Mouse (Mus musculus) heart, postnatal 10 days (tissue): Measurements from ENCODE around the gene Gm20604. TPM values are rescaled to one million over a fixed set of nuclear protein-coding genes. Genes with fewer than 3 reads are reported as not detected.

Source experiments
- DNase-seq, 2 experiments: peaks; one replicate each; pipeline ENCODE4 v3.0.0; 2021
- intact Hi-C: fragments of 180-260 bp; cut with DNase I; formaldehyde crosslinking; loops from one replicate; pipeline ENCODE4 v1.15.1; 2025
- total RNA-seq, 2 experiments: library from RNA; stranded (reverse); gene quantifications; 2 replicates each; pipeline ENCODE4 v1.2.3; 2021

Gm20604 gene
- total RNA-seq, 2 experiments from 2014 or later, result 5.0 to 5.4 TPM

DNA sequence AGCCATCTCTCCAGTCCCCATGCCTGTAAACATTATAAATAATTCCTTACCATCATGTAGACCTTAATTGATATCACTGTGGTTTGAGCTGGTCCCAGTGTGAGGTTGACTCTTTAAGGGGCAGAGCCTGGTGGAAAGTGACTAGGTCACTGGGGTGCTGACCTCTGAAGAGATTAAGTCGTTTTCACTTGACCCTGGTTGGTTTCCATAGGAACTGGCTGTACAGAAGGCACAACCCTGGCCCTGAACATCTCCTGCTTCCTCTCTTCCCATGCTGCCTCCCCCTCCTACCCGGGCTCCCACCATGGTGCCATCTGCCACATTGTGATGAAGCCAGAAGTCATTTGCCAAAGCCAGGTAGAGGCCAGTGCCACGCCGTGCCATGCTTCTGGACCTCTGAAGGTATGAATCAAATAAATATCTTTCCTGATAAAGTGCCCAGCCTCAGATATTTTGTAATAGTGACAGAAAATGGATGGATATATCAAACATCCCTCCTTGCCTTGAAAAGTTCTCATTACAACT, 47.6 kb downstream of the Gm20604 start:
- DNase-seq, result no peak
- intact Hi-C loops, result no loop called here

DNA sequence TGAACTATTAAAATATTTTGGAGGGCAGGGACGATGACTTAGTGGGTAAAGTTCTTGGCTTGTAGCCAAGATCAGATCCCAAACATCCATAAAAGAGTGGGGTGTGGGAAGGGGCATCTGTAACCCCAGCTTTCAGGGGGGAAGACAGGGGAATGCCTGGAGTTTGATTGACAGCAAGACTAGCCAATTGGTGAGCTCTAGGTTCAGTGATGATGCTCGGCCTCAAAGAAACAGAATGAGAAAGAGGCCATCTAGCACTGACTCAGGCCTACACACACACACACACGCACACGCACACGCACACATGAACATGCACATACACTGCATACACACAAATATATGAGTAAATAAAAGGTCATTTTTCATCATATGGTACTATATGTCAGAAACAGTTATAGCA, 48.6 kb downstream of the Gm20604 start:
- DNase-seq, result no peak
- intact Hi-C loops, result loop anchor here (5.0 kb wide), 2 partner anchors 188 to 213 kb away; no protein-coding TSS in a partner anchor

DNA sequence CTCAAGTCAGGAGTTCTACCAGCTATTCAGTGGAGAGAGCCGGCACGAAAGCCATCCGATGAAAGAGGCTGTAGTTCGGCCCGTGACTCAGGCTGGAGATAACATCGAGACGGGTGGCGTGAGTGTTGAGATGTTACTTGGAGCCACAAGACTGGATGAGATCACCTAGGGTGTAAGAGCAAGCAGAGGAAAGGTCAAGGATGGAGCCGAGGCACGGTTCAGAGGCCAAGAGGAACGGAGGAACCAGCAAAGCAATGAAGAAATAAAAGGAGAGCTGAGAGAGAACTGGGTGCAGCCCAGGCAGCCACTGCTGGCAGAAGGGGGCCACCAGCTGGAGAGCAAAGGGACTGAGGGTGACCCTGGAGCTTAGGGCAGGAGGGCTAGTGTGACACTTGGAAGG, 50.3 kb downstream of the Gm20604 start:
- intact Hi-C loops, result loop anchor here (1.0 to 5.0 kb wide), 3 partner anchors 129 to 211 kb away; no protein-coding TSS in a partner anchor
- DNase-seq, result peak; percentile 55 to 58

DNA sequence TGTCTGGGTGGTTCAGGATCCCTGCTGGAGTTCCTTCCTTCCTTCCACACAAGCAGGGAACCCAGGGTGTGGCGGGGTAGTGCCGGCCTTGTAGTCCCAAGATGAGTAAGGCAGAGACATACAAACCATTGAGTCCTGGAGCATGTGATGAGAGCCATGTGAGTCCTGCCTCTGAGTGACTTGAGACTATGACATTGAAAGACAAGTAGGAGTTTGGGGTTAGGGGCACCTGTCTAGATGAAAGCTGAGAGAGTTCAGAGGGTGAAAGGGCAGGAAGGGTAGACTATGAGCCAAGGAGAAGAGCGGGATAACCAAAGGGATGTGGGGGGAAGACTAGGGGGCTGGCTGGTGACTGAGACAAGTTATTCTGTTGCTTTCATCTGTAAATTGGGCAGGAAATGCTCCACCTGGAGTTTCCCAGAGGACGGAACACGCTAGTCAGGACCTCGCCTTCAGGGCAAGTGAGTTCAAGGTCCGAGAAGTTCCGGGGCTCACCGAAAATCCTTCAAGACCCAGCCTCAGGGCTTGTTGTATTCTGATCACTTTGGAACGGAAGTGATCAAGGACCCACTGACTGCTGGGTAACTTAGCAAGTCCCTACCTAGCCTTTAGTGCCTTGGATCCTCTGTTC, 51.5 kb downstream of the Gm20604 start:
- intact Hi-C loops, result loop anchor here (5.0 kb wide), 2 partner anchors 185 to 210 kb away; no protein-coding TSS in a partner anchor
- no peak for DNase-seq

DNA sequence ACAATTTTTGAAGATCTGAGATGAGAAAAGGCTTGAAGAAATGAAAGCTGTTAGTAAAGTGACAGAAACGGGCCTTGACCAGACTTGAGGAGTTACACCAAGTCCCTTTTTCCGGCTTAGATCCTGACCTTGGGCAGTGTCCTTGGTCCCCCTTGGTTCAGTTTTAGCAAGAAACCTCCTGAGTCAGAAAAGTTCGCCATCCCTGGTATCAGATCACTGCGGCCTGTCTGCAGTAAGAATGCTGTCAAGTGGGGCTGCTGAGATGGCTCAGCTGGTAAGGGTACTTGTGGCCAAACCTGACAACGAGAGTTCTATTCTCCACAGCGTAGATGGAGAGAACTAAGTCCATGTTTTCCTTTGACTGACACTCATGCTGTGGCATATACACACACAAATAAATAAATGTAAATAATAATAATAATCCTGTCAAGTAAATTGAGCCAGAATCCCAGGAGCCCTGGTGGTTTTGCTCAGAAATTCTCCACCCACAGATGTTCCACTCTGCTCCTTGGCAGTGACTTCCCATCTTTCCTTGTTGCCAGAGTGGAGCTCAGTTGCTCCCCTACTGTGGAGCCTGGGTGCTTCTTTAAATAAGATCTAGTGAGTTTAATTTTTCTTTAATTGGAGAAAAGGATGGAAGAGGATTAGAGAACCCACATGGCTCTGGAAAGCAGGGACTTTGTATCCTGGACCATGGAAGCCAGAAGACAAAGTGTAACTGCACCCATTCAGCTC, 52.4 kb downstream of the Gm20604 start:
- no peak for DNase-seq
- intact Hi-C loops, result loop anchor here (1.0 to 5.0 kb wide), 3 partner anchors 27 to 209 kb away; no protein-coding TSS in a partner anchor

DNA sequence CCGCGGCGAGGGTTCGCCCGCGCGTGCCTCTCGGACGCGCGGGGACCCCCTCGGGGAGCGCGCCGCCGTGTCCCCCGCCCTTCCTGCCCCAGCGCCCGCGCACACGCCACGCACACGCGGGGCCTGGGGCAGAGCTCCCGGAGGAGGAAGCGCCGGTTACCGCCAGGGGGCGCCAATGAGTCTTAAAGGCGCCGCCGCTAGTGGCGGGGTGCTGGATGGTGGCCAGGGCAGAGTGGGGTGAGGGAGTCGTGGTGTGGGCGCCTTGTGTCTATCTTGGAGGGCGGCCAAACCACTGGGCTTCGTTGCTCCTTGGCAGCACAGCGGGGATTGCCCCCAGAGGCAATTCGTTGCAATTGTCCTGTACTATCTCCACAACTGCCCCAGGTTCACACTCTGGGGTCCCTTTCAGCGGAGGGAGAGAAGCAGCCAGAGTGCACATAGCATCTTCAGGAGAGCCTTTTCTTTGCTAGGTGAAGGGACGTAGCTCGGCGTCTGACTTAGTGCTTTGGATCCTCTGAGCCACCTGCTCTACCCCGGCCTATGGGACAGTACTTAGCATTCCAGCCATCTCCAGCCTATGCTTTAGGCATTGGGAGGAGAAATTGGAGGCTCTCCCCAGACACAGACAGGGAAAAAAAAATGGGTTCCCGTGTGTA, 53.1 kb downstream of the Gm20604 start:
- peak; percentile 83 to 91 for DNase-seq
- intact Hi-C loops, result loop anchor here (1.0 to 5.0 kb wide), 3 partner anchors 28 to 208 kb away; no protein-coding TSS in a partner anchor

DNA sequence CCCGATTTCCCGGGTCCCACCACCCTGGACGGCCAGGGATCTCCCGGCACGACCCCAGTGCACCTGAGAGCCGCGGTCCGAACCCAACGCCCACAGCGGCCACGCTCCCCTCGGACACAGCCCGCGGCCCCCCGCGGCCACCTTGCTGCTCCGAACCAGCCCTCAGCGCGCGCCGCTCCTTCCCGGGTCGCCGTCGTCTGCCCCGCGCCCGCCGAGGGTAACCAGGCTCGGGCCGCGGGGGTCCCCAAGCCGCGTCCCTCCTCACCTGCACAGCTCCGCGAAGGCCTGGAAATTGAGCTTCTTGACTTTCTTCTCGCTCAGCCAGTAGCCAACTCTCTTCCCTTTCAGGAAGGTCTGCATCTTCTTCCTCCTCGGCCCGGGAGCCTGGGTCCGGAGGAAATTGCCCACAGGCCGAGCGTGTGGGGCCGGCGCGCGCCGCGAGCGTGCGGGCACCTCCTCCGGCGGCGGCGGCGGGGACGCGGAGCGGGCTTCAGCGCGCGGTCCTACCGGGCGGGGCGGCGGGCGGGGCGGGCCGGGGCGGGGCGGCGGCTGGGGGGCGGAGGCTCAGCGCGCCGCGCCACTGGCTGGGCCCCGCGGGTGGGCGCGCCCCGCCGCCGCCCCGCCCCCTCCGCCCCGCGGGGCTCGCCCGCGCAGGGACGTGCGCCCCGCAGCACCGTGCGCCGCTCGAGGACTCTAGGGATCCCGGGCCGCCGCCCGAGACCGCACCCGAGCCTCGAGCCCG, 53.8 kb downstream of the Gm20604 start, which contains the start of gene Itpk1:
Gene Itpk1, minus strand, starts transcription at position 474 of the 742 bp plus-strand sequence.
- DNase-seq, result peak; percentile 56

DNA sequence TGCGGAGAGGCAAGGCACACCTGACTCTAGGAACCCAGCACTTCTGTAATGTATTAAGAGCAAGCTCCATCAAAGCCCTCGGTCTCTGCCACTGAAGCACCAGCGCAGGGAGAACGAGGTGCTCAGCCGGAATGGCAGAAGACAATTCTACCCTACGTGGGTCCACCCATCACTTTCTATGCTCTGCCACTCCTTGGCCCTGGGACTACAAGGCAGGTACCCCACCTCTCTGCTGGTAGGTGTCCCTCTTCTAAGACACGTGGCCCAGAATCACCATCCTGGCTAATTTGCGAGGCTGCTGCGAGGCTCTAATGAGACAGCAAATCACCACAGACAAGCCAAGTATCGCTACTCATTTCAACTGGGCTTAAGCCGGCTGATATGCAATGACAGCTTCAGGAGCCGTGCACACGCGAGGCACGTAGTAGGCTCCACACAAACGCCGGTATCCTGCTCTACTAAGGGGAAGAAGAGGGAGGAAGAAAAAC, 54.5 kb downstream of the Gm20604 start:
- intact Hi-C loops, result no loop called here
- no peak for DNase-seq

More for the DNA sequence above, 53.8 kb downstream of the Gm20604 start, which contains the start of gene Itpk1:
- intact Hi-C loops, result loop anchor here (1.0 to 5.0 kb wide), 3 partner anchors 29 to 207 kb away; no protein-coding TSS in a partner anchor

DNA sequence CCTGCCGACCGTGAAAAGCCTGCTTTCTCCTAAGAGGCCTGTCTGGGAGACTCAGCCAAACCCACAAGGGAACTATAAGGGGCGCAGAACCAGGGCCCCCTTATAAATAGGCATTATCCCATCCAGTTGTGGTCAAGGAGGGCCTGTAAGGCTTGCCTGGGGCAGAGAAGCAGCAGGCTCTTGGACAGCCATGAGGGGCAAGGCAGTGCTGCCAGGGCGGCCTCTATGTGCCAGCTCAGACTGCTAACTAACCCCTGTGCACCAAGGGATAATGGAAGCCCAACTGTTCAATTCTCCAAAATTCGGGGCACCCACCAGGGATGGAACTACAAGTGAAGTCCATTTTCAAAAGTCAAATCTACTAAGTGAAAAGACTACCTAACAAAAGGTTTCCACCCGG, 55.0 kb downstream of the Gm20604 start:
- intact Hi-C loops, result no loop called here
- DNase-seq, result no peak

DNA sequence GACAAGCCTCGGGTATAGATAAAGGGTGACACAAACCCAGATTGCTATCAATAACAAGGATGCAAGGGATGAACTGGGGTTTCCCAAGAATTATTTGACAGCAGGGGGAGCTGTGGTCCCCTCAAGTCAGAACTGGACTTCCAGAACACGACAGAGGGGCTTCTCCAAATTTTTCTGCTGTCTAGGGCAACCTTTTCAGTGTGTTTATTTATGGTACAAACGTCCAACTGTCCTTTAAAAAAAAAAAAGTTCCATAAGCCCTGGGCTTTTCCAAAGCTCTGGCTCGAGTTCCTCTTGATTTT, 55.4 kb downstream of the Gm20604 start:
- peak in 1 of 2 experiments; percentile 53 for DNase-seq
- intact Hi-C loops, result no loop called here

DNA sequence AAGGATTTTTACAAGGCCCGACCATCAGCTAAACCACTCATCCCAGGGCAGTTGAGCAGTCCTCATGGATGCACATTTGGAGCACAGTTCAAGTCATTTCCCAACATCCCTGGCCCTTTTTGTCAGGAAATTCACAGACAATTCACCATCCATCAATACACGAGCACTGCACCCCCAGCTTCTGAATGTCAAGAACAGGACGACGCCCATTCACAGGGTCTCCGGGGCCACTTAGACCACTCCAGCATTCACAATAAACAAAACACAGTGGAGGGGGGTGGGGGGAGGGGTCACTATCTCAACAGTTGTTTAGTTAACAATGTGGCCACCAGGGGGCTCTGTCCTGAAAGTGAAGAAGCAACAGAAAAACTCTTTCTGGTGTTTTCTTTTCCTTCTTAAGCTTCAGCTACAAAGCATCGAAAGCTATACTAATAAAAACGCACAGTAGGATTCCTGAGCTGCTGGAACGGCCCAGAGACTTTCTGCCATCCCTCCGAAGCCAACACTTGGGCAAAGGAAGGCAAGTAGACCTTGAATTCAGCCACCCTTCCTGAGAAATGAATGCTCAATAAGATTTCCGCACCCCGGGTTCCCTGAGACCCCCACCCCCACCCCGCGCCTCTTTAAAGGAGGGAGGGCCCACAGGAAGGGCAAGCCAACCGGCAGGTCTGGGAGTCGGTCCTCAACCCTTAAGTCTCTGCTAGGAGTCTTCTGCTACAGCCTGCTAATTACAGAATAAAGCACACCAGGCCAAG, 55.9 kb downstream of the Gm20604 start:
- intact Hi-C loops, result no loop called here
- DNase-seq, result peak; percentile 82 to 92

DNA sequence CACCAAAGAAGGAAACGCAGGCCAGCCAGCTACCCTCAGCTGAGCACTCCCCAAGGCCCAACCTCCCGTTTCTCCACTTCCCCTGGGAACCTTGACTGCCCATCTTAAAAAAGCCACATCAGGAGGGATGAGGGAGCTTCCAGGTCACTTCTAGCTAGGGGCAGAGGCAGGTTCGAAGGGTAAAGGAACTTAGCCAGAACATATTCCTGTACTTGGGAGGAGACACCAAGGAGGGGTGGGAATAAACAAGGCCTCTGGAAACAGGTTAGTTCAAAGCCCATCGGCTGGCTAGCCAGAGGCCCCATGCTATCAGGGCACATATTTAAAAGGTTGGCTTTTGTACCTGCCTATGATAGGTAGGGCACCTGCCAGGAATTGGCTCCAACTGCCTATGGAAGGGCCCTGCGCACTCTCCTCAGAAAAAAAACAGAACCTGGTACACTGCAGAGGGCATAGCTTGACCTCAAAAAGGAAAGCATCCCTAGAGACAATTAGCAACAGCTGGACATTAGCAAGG, 56.7 kb downstream of the Gm20604 start:
- intact Hi-C loops, result no loop called here
- DNase-seq, result no peak

DNA sequence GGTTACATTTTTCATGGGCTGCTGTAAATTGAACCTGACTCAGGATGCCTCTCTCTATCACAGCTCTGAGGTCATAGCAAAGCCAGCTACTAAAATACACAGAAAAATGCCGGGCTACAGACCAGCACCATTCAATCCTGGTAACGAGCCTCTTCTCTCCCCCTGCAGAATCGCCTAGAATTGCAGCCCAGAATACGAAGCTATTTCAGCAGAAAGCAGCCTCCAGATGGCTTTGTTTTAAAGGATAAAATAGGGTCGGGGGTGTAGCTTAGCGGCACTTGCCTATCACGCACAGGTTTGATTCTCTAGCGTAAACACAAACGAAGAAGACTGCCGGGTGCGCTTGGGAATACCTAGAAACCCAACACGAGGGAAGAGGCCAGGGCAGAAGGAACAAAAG, 58.0 kb downstream of the Gm20604 start:
- no peak for DNase-seq
- intact Hi-C loops, result no loop called here

DNA sequence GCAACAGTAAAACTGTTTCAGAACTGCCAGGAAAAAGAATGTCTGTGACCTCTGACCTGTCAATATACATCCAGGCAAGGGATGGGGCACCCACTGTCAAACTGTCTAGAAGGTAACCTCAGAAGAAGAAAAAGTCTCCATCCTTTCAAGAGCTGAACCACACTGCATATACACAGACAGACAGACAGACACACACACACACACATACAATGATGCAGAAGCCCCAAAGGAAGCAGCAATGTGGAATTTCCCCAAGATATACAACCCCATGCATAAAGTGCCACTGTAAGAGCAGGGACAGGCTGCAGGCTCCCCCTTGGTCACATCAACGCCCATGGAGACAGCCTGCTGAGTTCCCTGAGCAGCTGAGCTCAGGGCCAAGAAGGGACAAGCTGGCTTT, 59.3 kb downstream of the Gm20604 start:
- intact Hi-C loops, result no loop called here

DNA sequence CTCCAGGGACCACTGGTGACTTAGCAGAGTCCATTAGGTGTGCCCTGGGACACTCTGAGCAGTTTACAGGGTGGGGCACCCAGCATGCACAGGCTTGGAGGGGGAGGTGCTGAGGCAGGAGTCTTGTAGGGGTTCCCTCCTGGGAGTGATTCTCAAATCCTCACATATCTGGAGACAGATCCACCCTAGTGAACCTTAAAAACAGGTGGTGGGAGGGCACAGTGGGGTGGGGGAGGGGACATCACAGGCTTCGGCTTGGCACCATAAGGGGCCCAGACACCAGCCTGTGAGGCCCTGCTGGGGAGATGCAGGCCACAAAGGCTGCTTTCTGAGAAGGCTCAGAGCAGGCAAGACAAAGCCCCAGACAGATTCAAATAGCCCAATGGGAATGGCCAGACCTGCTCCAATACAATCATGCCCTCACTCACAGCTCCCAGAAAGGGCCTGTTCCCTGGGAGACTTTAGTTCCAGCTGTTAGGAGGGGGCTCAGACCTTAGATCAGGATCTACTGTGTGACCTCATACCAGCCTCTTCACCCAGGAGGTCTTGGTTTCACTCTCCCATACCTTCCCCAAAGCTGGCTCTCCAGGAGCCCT, 60.3 kb downstream of the Gm20604 start:
- intact Hi-C loops, result no loop called here
- no peak for DNase-seq

More for the DNA sequence above, 59.3 kb downstream of the Gm20604 start:
- no peak for DNase-seq

DNA sequence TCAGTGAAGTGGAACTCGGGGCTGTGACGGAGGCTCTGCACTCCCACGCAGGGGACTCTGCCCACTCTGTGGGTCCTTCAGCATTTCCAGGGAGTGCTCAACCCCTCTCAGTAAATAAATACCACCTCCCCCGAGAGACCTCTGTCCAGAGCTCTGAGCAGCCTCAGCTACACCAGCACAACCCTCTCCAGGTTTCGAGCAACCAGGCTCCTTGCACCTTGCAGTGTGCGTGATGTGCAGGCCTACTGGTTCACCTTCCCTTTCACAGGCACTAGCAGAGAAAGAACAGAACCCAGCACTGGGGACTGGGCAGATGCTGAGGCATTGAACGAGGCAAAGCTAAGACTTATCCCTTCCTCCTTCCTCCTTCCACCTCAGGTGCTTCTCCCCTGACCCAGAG, 61.1 kb downstream of the Gm20604 start:
- intact Hi-C loops, result no loop called here
- no peak for DNase-seq

DNA sequence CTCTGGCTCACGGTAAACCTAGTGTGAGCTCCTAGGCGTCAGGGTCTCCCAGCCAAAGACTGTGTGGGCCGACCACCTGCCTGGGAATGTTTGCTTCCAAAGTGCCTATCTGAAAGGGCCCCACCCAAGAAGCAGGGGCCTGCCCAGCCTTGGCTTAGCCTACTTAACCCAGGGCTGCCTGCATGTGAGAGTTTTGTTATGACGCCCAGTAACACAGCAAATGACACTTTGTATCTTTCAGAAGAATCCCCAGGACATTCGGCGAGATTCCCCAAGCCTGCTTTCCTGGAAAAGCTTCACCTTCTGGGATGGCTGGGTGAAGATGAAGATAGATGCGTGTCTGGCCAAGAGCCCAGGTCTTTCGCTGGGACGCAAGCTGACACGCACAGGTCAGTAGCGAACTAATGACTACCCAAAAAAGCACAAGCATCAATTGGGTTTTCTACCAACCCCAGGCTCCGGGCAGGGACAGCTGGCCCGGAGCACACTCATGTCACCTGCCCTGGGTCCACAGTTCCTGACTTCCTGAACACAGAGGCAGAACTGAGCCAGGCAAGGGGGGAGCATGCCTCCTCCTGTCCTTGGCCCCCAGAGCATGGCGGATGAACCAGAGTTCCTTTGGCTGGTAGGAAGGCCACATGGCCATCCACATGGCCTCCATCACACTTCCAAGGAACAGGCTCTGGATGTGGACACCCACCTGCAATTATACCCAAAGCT, 61.7 kb downstream of the Gm20604 start:
- DNase-seq, result no peak
- intact Hi-C loops, result no loop called here
